Mouse (Mus musculus) layer of hippocampus, adult 11-12 months (tissue): ENCODE measurements around the gene B3gntl1.

Source experiments
- DNase-seq: peaks from one replicate; pipeline ENCODE4 v3.0.0; 2022; ENCODE audit warnings: low spot score

B3gntl1 gene

GRCm38 (mm10) chr11:121672990-121673572 lies at the start of gene B3gntl1:
TSS of gene B3gntl1 (minus strand) at chr11:121673153.
- peak; percentile 99 for DNase-seq

GRCm38 (mm10) chr11:121722434-121722833 lies 49.5 kb upstream of the B3gntl1 start:
- DNase-seq: no peak

- DNase-seq: no peak
Observed at GRCm38 (mm10) chr11:121720752-121721151, 47.8 kb upstream of the B3gntl1 start.

- DNase-seq: no peak
Observed at GRCm38 (mm10) chr11:121717724-121718123, 44.8 kb upstream of the B3gntl1 start.

- DNase-seq: no peak
Observed at GRCm38 (mm10) chr11:121714745-121715485, 42.0 kb upstream of the B3gntl1 start.

GRCm38 (mm10) chr11:121713569-121713968 lies 40.6 kb upstream of the B3gntl1 start:
- DNase-seq: no peak

GRCm38 (mm10) chr11:121712987-121713386 lies 40.0 kb upstream of the B3gntl1 start:
- DNase-seq: no peak

- DNase-seq: no peak
Observed at GRCm38 (mm10) chr11:121710245-121710644, 37.3 kb upstream of the B3gntl1 start.

- DNase-seq: no peak
Observed at GRCm38 (mm10) chr11:121709278-121709677, 36.3 kb upstream of the B3gntl1 start.

- DNase-seq: no peak
Observed at GRCm38 (mm10) chr11:121706521-121707005, 33.6 kb upstream of the B3gntl1 start.

- DNase-seq: no peak
Observed at GRCm38 (mm10) chr11:121703619-121704215, 30.8 kb upstream of the B3gntl1 start.

- peak; percentile 49 for DNase-seq
Observed at GRCm38 (mm10) chr11:121702895-121703618, 30.1 kb upstream of the B3gntl1 start.

- DNase-seq: peak; percentile 82
Observed at GRCm38 (mm10) chr11:121702111-121702894, 29.4 kb upstream of the B3gntl1 start.

GRCm38 (mm10) chr11:121701244-121701643 lies 28.3 kb upstream of the B3gntl1 start, which contains the start of gene Metrnl:
TSS of gene Metrnl (plus strand) at chr11:121701544.
- DNase-seq: no peak

GRCm38 (mm10) chr11:121698381-121698955 lies 25.5 kb upstream of the B3gntl1 start:
- DNase-seq: no peak

GRCm38 (mm10) chr11:121697271-121697670 lies 24.3 kb upstream of the B3gntl1 start:
- DNase-seq: no peak

- DNase-seq: no peak
Observed at GRCm38 (mm10) chr11:121695304-121696064, 22.5 kb upstream of the B3gntl1 start.

GRCm38 (mm10) chr11:121688024-121688423 lies 15.1 kb upstream of the B3gntl1 start:
- DNase-seq: no peak

GRCm38 (mm10) chr11:121686674-121687073 lies 13.7 kb upstream of the B3gntl1 start:
- no peak for DNase-seq

GRCm38 (mm10) chr11:121686091-121686490 lies 13.1 kb upstream of the B3gntl1 start:
- no peak for DNase-seq
